Mouse (Mus musculus): ENCODE measurements at regions not wholly inside any gene's neighbourhood (a gene's known extent, or its start where the extent isn't known, plus 50 kb on each side); places are given as distances from the start of the nearest gene placed in this dataset.
A peak's percentile ranks its signal among the peaks of the same experiment; 100 is the strongest.

DNA sequence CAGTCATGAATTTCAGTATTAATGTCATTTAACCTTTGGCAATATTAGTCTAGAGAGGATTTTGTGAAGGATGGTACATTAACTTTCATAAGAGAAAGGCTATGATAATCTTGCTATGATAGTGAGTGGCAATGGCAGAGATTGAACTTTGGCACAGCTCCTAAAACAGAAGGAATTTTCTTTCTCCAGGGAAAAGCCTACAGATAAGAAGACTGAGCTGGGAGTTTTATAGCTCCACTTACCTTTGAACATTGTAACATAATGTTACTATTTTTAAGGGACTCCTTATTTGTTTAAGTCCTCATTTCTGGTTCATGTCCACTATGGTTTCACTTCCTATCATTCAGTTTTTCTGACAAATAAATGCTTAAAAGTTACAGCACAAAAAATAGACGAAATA, 1121.1 kb upstream of the Lingo2 start:
- DNase-seq (ENCODE audit: low read depth, low spot score): no peak

DNA sequence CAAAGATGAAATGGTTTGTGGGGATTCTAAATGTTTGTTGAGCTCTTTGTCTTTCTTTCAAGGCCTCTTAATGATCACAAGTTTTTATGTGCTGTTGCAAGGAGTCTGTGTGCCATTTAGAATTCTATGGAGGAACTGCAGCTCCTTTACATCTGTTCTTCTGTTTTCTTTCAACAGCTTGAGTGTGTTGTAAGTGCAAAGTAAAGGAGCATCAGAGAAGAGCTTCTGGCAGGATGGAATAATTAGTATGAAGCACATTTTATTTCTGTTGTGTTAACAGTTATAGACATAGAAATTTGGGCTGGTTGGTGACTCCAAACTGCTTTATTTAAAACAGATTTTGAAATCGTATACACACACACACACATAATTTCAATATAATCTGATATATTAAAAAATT, 1079.8 kb upstream of the Lingo2 start:
- peak; percentile 32 for DNase-seq (ENCODE audit: low read depth, low spot score)

Measured in brain, adult 2 months (tissue).